Mouse (Mus musculus): ENCODE data around the gene Vmn2r-ps130. TPM values are rescaled to one million over a fixed set of nuclear protein-coding genes. Genes with fewer than 3 reads are reported as not detected.
"Not testable (repeated sequence)": the region's sequence is repeated elsewhere in the genome, so short reads cannot be mapped to it uniquely, and the experiment has no call there.

Vmn2r-ps130 gene
- not detected in 2 replicates for polyA plus RNA-seq (2014; fragmentation: Nextera tagmentation; extraction: Ambion mirVana)

- H3K9ac ChIP-seq (ENCODE audit: low read length); H3K4me1 ChIP-seq (ENCODE audit: control insufficient read depth, insufficient read depth, low read length); H3K27ac ChIP-seq (ENCODE audit: low read depth, low read length); H3K36me3 ChIP-seq (ENCODE audit: control insufficient read depth, insufficient read depth, low read length); DNase-seq (ENCODE audit: low spot score); ATAC-seq; H3K9me3 ChIP-seq (replicated peaks; ENCODE audit: control insufficient read depth, low read length); H3K27me3 ChIP-seq (replicated peaks; ENCODE audit: control insufficient read depth, insufficient read depth, low read length); H3K4me3 ChIP-seq (ENCODE audit: low read depth, low read length); H3K4me2 ChIP-seq (ENCODE audit: low read length): not testable (repeated sequence)
- no CpG with 5 or more reads among the region's 1 CpGs for WGBS
Observed at GRCm38 (mm10) chr17:23060866-23061265, at the start of gene Vmn2r-ps130. Vmn2r-ps130 (plus strand) TSS chr17:23061166.

Other genes with a start within 250 kb of the Vmn2r-ps130 start
- gene Zfp945, start 194.0 kb upstream of the Vmn2r-ps130 start, polyA plus RNA-seq (2014; fragmentation: Nextera tagmentation; extraction: Ambion mirVana): 25.5 and 26.0 TPM in 2 replicates
- not detected in 2 replicates for gene Vmn2r113, start 118.2 kb upstream of the Vmn2r-ps130 start, polyA plus RNA-seq (2014; fragmentation: Nextera tagmentation; extraction: Ambion mirVana)
- 30.4 and 38.5 TPM in 2 replicates for gene Zfp40, start 132.1 kb downstream of the Vmn2r-ps130 start, polyA plus RNA-seq (2014; fragmentation: Nextera tagmentation; extraction: Ambion mirVana)